Mouse (Mus musculus): ENCODE measurements around the gene Nlrp1b. TPM values are rescaled to one million over a fixed set of nuclear protein-coding genes. Genes with fewer than 3 reads are reported as not detected.

Nlrp1b gene
- polyA plus RNA-seq (2014; fragmentation: Illumina TruSeq; extraction: RNeasy Lipid Tissue Mini Kit (QIAGEN cat#74804); ENCODE audit: insufficient read depth, low read depth, low replicate concordance): 0.42 TPM

GRCm38 (mm10) chr11:71230684-71231480, at the start of gene Nlrp1b:
TSS of gene Nlrp1b (minus strand) at chr11:71230733.

GRCm38 (mm10) chr11:71144661-71145060, 85.9 kb downstream of the Nlrp1b start, which contains the start of gene Nlrp1a:
TSS of gene Nlrp1a (minus strand) at chr11:71144704.

Other genes with a start within 250 kb of the Nlrp1b start
- 50.9 TPM for gene C1qbp, start 247.7 kb downstream of the Nlrp1b start, polyA plus RNA-seq (2014; fragmentation: Illumina TruSeq; extraction: RNeasy Lipid Tissue Mini Kit (QIAGEN cat#74804); ENCODE audit: insufficient read depth, low read depth, low replicate concordance)
- gene Dhx33, start 226.3 kb downstream of the Nlrp1b start, polyA plus RNA-seq (2014; fragmentation: Illumina TruSeq; extraction: RNeasy Lipid Tissue Mini Kit (QIAGEN cat#74804); ENCODE audit: insufficient read depth, low read depth, low replicate concordance): 4.4 TPM
- 11.3 TPM for gene Mis12, start 211.1 kb downstream of the Nlrp1b start, polyA plus RNA-seq (2014; fragmentation: Illumina TruSeq; extraction: RNeasy Lipid Tissue Mini Kit (QIAGEN cat#74804); ENCODE audit: insufficient read depth, low read depth, low replicate concordance)
- gene Derl2, start 210.9 kb downstream of the Nlrp1b start, polyA plus RNA-seq (2014; fragmentation: Illumina TruSeq; extraction: RNeasy Lipid Tissue Mini Kit (QIAGEN cat#74804); ENCODE audit: insufficient read depth, low read depth, low replicate concordance): 35.0 TPM
- 3.0 TPM for gene 6330403K07Rik, start 197.2 kb downstream of the Nlrp1b start, polyA plus RNA-seq (2014; fragmentation: Illumina TruSeq; extraction: RNeasy Lipid Tissue Mini Kit (QIAGEN cat#74804); ENCODE audit: insufficient read depth, low read depth, low replicate concordance)
- 0.15 TPM for gene Nlrp1a, start 86.0 kb downstream of the Nlrp1b start, polyA plus RNA-seq (2014; fragmentation: Illumina TruSeq; extraction: RNeasy Lipid Tissue Mini Kit (QIAGEN cat#74804); ENCODE audit: insufficient read depth, low read depth, low replicate concordance)